Mouse (Mus musculus) heart, postnatal 0 days (tissue): ENCODE measurements around the gene Kcnmb2.

ENCODE experiments used
- CTCF ChIP-seq: IDR thresholded peaks from 2 replicates; pipeline ENCODE4 v1.5.1; 2016; ENCODE audit warnings: antibody characterized with exemption, control low read depth, low read depth
- EP300 ChIP-seq: IDR thresholded peaks from 2 replicates; pipeline ENCODE4 v1.6.1; 2016; ENCODE audit warnings: antibody characterized with exemption, low read depth

GRCm38 (mm10) chr3:32048777-32049176 lies 146.5 kb downstream of the Kcnmb2 start:
- no peak for TF ChIP-seq CTCF
- no peak for TF ChIP-seq EP300
